Mouse (Mus musculus) liver, postnatal 0 days (tissue): ENCODE data around the gene Gpsm1. TPM values are rescaled to one million over a fixed set of nuclear protein-coding genes. Genes with fewer than 3 reads are reported as not detected.

Source experiments
- ATAC-seq: fragments of 200-750 bp; cut with Nextera tagmentation; 2 replicates; pipeline ENCODE4 v1.8.0; 2017; ENCODE audit warnings: mild to moderate bottlenecking, moderate library complexity
- DNase-seq: peaks from one replicate; pipeline ENCODE4 v3.0.0-alpha.2; 2016
- H3K27ac ChIP-seq: fragments of 300-500 bp; sonication (generic); 2 replicates; pipeline ENCODE4 v1.5.1; 2014; ENCODE audit warnings: antibody characterized with exemption, moderate library complexity, mild to moderate bottlenecking, low read depth
- H3K27me3 ChIP-seq: fragments of 300-500 bp; sonication (generic); 2 replicates; pipeline ENCODE4 v1.6.1; 2014; ENCODE audit warnings: low read length, control low read depth, mixed read lengths; ENCODE audit not compliant: insufficient read depth
- H3K36me3 ChIP-seq: fragments of 300-500 bp; sonication (generic); replicated peaks from 2 replicates; pipeline ENCODE4 v1.6.1; 2014; ENCODE audit warnings: mild to moderate bottlenecking, control low read depth, low read length, moderate library complexity, mixed read lengths; ENCODE audit not compliant: insufficient read depth
- H3K4me1 ChIP-seq: fragments of 300-500 bp; sonication (generic); 2 replicates; pipeline ENCODE4 v1.6.1; 2014; ENCODE audit warnings: antibody characterized with exemption, mild to moderate bottlenecking, control low read depth; ENCODE audit not compliant: insufficient read depth
- H3K4me2 ChIP-seq: fragments of 300-500 bp; sonication (generic); 2 replicates; pipeline ENCODE4 v1.6.1; 2014; ENCODE audit warnings: low read depth, mild to moderate bottlenecking, low read length, moderate library complexity, mixed read lengths
- H3K4me3 ChIP-seq: fragments of 300-500 bp; sonication (generic); 2 replicates; pipeline ENCODE4 v1.5.1; 2014; ENCODE audit warnings: low read depth, low read length
- H3K9ac ChIP-seq: fragments of 300-500 bp; sonication (generic); replicated peaks from 2 replicates; pipeline ENCODE4 v1.6.1; 2014; ENCODE audit warnings: mild to moderate bottlenecking, moderate library complexity
- H3K9me3 ChIP-seq: fragments of 300-500 bp; sonication (generic); 2 replicates; pipeline ENCODE4 v1.6.1; 2016; ENCODE audit warnings: mild to moderate bottlenecking, control low read depth, low read length, mixed read lengths
- CTCF ChIP-seq: sonication (generic); IDR thresholded peaks from 2 replicates; pipeline ENCODE4 v1.5.1; 2016; ENCODE audit warnings: antibody characterized with exemption, low read depth
- EP300 ChIP-seq: IDR thresholded peaks from 2 replicates; pipeline ENCODE4 v1.6.1; 2016; ENCODE audit warnings: antibody characterized with exemption, low read depth, mild to moderate bottlenecking
- whole genome bisulfite sequencing: fragments of 180-500 bp; shearing (Covaris S2); extraction: QIAGEN DNeasy Blood & Tissue Kit; methylation state at CpG from one replicate; pipeline ENCODE4 v1.1.7; 2014; ENCODE audit not compliant: insufficient replicate concordance; 5-methylcytosine and 5-hydroxymethylcytosine counted together
- polyA plus RNA-seq: library from polyadenylated mRNA; unstranded; fragments of >200 nt; fragmentation: Nextera tagmentation; extraction: Ambion mirVana; gene quantifications from 2 replicates; pipeline ENCODE4 v1.2.1, GENCODE M21; 2015

Gene Gpsm1
- polyA plus RNA-seq, 1 experiment from 2014 or later: 1.9 TPM

DNA sequence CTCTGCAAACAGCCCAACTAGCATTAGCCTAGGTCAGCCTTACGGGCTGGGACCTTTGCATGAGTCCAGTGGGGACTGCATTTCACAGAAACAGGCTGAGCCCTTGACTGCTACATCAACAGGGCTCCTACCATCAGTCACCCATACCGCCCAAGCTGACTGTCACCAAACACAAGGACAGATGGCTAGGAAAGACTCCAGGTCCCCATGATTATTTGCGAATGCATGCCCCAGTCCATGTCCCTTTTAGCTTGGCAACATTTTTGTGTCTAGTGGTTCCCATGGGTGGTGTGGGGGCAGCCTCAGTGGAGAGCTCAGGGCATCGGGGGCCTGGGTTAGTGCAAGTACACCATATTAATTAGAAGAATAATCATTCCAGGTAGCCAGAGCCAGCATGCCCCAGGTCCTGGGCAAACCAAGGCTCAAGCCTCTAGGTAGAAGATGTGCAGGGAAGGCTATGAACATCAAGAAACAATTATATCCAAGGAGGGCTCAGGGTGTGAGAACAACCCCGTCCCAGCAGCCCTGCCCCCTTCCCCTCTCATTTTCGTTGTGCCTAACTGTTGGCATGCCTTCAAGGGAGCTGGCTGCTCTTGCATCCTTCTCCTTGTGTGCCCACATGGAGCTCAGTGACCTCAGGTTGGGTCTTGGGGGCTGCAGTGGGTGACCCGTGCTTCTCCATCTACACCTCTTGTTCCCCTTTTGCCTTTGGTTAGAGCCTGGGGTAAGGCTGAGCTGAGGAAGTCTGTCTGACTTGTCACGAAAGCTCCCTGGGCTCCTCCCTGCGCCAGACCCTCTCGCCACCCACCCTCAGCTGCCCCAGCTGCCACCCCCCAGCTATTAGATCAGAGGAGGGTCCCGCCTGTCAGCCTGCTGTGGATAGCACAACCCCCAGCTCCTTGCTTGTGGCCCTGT is 38.0 kb downstream of the Gpsm1 start:
- ATAC-seq: no peak
- Histone ChIP-seq H3K4me1 (peaks cover 16% of the 10 kb centered on the region), H3K9me3 (no peaks in the 10 kb centered on the region), H3K4me2 (peak overlapping the region; percentile 97), H3K4me3 (peak overlapping the region; percentile 78; the same call in 1 of the 2 replicates), H3K27me3 (no peaks in the 10 kb centered on the region), H3K9ac (no peak overlapping the region), H3K36me3 (peaks cover 4% of the 10 kb centered on the region), H3K27ac (no peak overlapping the region)
- no peak for DNase-seq
- 77% methylated on average over 11 of the region's 11 CpGs for WGBS
- no peak for TF ChIP-seq CTCF
- no peak for TF ChIP-seq EP300

DNA sequence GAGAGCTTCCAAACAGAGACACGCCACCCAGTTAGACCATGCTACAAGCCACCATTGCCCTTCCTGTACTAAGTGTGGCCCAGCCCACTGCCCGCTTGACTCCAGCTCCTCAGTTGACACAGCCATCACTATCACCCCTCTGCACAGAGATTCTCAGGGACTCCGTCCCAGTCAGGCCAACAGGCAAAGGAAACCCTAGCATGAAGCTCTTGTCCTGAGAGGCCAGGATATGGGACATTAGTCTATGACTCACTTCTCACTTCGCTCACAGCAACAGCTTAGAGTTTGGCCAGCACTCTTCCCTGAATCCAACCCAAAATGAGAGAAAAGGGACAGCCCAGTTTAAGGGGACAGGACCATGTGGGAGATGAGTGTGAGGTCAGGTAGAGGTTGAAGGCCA is 39.1 kb downstream of the Gpsm1 start:
- Histone ChIP-seq H3K4me3 (no peak overlapping the region), H3K9me3 (no peaks in the 10 kb centered on the region), H3K27me3 (no peaks in the 10 kb centered on the region), H3K4me2 (no peak overlapping the region), H3K27ac (no peak overlapping the region), H3K9ac (no peak overlapping the region), H3K4me1 (peaks cover 16% of the 10 kb centered on the region), H3K36me3 (peaks cover 4% of the 10 kb centered on the region)
- TF ChIP-seq CTCF: no peak
- TF ChIP-seq EP300: no peak
- ATAC-seq: no peak
- 81% methylated on average over 4 of the region's 4 CpGs for WGBS
- no peak for DNase-seq

DNA sequence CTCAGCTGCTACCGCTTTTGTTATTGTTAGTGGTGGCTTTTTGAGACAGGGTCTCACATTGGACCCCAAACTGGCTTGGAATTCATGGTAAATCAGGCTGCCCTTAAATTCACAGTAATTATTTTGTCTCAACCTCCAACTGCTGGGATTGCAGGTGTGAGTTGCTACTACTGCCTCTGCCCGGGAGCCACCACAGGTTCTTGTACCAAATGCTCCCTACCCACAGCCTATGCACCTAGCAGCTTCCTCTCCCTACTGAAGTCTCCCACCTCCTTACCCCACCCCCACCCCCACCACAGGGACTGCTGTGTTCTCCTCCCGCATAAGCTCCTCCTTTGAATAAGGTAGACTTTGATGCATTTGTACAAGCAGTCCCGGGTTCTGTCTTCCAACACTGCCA is 40.9 kb downstream of the Gpsm1 start:
- Histone ChIP-seq H3K27ac (no peak overlapping the region), H3K27me3 (no peaks in the 10 kb centered on the region), H3K4me1 (peaks cover 9% of the 10 kb centered on the region), H3K9ac (no peak overlapping the region), H3K4me2 (no peak overlapping the region), H3K36me3 (peaks cover 4% of the 10 kb centered on the region), H3K4me3 (no peak overlapping the region), H3K9me3 (no peaks in the 10 kb centered on the region)
- no peak for ATAC-seq
- DNase-seq: no peak
- TF ChIP-seq CTCF (no peak), EP300 (no peak)
- WGBS: 78% methylated on average over 4 of the region's 4 CpGs

DNA sequence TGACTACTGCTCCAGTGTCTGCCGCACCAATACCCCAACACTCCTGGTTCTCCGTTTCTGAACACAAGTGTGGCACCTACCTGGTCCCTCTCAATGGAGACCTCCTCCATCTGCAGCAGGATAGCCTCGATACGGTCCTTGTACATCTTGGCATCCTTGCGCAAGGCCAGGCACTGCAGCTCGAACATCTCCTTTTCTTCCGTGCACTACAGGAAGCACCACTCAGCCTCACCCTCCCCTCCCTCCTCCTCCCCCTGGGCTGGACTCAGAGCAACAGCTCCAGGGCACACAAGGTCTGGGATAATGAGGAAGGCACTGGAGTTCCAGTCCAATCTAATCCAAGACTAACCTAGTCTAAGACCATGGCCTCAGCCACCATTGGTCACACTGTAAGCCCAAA is 41.4 kb downstream of the Gpsm1 start:
- DNase-seq (no peak), ATAC-seq (no peak)
- TF ChIP-seq CTCF: no peak
- TF ChIP-seq EP300: no peak
- Histone ChIP-seq H3K4me2 (no peak overlapping the region), H3K9me3 (no peaks in the 10 kb centered on the region), H3K36me3 (peaks cover 4% of the 10 kb centered on the region), H3K9ac (no peak overlapping the region), H3K4me3 (no peak overlapping the region), H3K4me1 (peaks cover 7% of the 10 kb centered on the region), H3K27me3 (no peaks in the 10 kb centered on the region), H3K27ac (no peak overlapping the region)
- 59% methylated on average over 7 of the region's 7 CpGs for WGBS

DNA sequence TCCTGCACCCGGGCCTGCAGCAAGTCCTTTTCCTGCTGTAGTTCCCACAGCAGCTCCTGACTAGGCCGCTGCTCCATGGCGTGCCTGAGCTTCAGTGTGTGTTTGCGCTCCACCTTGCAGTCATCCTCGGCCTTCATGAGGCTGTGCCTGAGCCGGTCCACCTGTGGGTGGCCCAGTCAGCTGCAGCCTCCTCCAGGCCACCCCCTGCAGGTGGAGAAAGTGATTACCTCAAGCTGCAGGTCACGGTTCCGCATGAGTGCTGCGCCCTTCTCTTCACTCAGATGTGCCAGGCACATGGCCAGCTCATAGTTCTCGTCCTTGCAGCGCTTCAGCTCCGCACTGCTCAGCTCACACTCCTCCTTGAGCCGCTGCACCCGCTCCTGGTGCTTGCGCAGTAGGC is 42.2 kb downstream of the Gpsm1 start:
- Histone ChIP-seq H3K9ac (no peak overlapping the region), H3K4me2 (no peak overlapping the region), H3K27ac (no peak overlapping the region), H3K4me1 (peaks cover 3% of the 10 kb centered on the region), H3K36me3 (peaks cover 4% of the 10 kb centered on the region), H3K9me3 (no peaks in the 10 kb centered on the region), H3K4me3 (no peak overlapping the region), H3K27me3 (no peaks in the 10 kb centered on the region)
- TF ChIP-seq CTCF: peak; percentile 19; the same call in 1 of the 2 replicates
- TF ChIP-seq EP300: no peak
- ATAC-seq: no peak
- WGBS: 75% methylated on average over 15 of the region's 15 CpGs
- DNase-seq: no peak

DNA sequence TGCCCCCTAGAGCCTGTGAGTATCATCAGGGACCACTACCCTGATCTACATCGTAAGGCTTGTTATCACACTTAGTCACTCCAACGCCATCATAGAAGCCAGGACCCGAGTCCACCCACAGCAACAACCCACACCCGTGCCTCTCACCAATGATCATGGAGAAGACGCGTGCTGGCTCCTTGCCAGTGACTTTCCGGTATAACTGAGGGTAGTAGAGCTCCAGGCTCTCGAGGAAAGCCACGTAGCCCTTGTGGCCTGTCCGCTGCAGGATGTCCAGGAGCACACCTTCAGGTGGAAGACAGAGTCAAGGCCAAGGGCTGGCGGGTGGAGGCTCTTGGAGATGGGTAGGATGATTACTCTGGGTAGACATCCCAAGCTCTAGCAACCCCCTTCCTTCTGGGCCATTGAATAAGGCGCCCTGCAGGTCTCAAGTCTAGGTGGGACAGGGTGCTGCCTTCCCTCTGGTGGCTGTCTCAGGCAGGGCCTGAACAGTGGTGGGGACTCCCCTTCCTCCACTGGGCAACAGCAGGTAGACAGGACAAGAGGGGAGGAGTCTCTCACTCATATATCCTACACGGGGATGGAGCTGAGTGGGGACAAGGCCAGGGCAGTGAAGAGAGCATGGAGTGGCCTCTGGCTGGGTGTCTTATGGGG is 43.5 kb downstream of the Gpsm1 start:
- no peak overlapping the region for H3K27ac ChIP-seq
- 78% methylated on average over 13 of the region's 13 CpGs for WGBS

More for the DNA sequence above, 43.5 kb downstream of the Gpsm1 start:
- Histone ChIP-seq H3K27me3 (no peaks in the 10 kb centered on the region), H3K36me3 (peaks cover 4% of the 10 kb centered on the region), H3K4me1 (no peaks in the 10 kb centered on the region), H3K4me3 (no peak overlapping the region), H3K4me2 (no peak overlapping the region), H3K9ac (no peak overlapping the region), H3K9me3 (no peaks in the 10 kb centered on the region)
- ATAC-seq: no peak
- TF ChIP-seq EP300 (no peak), CTCF (no peak)
- DNase-seq: no peak
